Mouse (Mus musculus) embryonic facial prominence, embryonic 13.5 days (tissue): ENCODE measurements at regions not wholly inside any gene's neighbourhood (a gene's known extent, or its start where the extent isn't known, plus 50 kb on each side); places are given as distances from the start of the nearest gene placed in this dataset.

Experiments
- ATAC-seq: fragments of 200-750 bp; cut with Nextera tagmentation; 2 replicates; pipeline ENCODE4 v1.8.0; 2017; ENCODE audit warnings: low read depth; ENCODE audit not compliant: insufficient number of reproducible peaks, insufficient read depth, low FRiP score, low TSS enrichment
- H3K27ac ChIP-seq: fragments of 300-500 bp; sonication (generic); 2 replicates; pipeline ENCODE4 v1.5.1; 2015; ENCODE audit warnings: moderate library complexity, mild to moderate bottlenecking, inconsistent platforms
- H3K27me3 ChIP-seq: fragments of 300-500 bp; sonication (generic); 2 replicates; pipeline ENCODE4 v1.6.1; 2015; ENCODE audit warnings: mild to moderate bottlenecking, inconsistent platforms
- H3K36me3 ChIP-seq: fragments of 300-500 bp; sonication (generic); 2 replicates; pipeline ENCODE4 v1.6.1; 2015; ENCODE audit warnings: mild to moderate bottlenecking, inconsistent platforms
- H3K4me1 ChIP-seq: fragments of 300-500 bp; sonication (generic); 2 replicates; pipeline ENCODE4 v1.6.1; 2015; ENCODE audit warnings: inconsistent platforms
- H3K4me2 ChIP-seq: fragments of 300-500 bp; sonication (generic); 2 replicates; pipeline ENCODE4 v1.6.1; 2015; ENCODE audit warnings: moderate library complexity, mild to moderate bottlenecking, inconsistent platforms
- H3K4me3 ChIP-seq: fragments of 300-500 bp; sonication (generic); 2 replicates; pipeline ENCODE4 v1.5.1; 2015; ENCODE audit warnings: mild to moderate bottlenecking, inconsistent platforms
- H3K9ac ChIP-seq: fragments of 300-500 bp; sonication (generic); 2 replicates; pipeline ENCODE4 v1.6.1; 2015; ENCODE audit warnings: mild to moderate bottlenecking, inconsistent platforms
- H3K9me3 ChIP-seq: fragments of 300-500 bp; sonication (generic); 2 replicates; pipeline ENCODE4 v1.6.1; 2016; ENCODE audit warnings: inconsistent platforms
- WGBS: fragments of 180-500 bp; shearing (Covaris S2); methylation state at CpG from one replicate; pipeline ENCODE4 v1.1.7; 2015; ENCODE audit warnings: mixed read lengths; 5-methylcytosine and 5-hydroxymethylcytosine counted together

DNA sequence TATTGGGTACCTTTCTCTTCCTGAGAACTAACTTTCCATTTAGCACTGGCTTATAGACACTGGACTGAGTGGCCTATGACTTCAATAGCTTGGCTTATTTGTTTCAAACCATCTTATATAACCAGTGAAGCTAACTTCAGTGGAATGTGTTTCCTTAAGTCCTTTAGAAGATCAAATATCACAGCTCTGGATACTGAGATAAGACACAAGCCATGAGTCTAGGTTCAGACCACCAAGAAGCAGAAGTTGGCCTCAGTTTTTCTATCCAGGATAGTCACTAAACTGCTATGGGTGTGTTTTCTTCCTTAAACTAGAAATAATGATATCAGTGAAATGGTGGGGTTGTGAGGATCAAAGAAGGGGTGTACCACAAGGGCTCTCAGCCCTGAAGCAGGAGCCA, 436.4 kb upstream of the B3galt2 start:
- H3K4me2 ChIP-seq = no peak overlapping the region
- no peaks in the 10 kb centered on the region for H3K4me1 ChIP-seq
- H3K27me3 ChIP-seq = no peaks in the 10 kb centered on the region
- H3K27ac ChIP-seq = no peak overlapping the region
- no peak overlapping the region for H3K9ac ChIP-seq
- H3K4me3 ChIP-seq = no peak overlapping the region
- ATAC-seq = no peak
- H3K9me3 ChIP-seq = no peaks in the 10 kb centered on the region
- no peaks in the 10 kb centered on the region for H3K36me3 ChIP-seq

DNA sequence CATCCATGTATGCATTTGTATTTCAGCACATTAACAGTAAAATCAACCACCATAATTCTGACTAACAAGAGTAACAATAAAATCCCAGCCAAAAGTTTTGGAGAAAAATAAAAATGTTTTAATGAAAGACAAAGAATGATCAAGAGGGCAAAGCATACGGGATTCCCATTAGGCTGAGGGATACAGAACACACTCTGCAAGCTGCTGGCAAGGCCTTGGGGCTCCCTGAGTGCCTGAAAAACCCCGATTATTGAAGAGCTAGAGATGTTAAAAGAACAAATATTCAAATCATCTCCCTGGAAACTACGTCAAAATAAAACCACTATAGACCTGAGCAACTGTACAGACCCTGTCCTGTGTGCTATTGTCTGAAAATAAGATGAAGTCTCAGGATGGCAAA, 433.5 kb upstream of the B3galt2 start:
- no peaks in the 10 kb centered on the region for H3K27me3 ChIP-seq
- no peaks in the 10 kb centered on the region for H3K36me3 ChIP-seq
- no peak overlapping the region for H3K4me2 ChIP-seq
- H3K4me1 ChIP-seq = no peaks in the 10 kb centered on the region
- no peak overlapping the region for H3K4me3 ChIP-seq
- no peak for ATAC-seq
- WGBS = 82% methylated on average over 3 of the region's 3 CpGs
- no peaks in the 10 kb centered on the region for H3K9me3 ChIP-seq
- H3K9ac ChIP-seq = no peak overlapping the region
- H3K27ac ChIP-seq = no peak overlapping the region

DNA sequence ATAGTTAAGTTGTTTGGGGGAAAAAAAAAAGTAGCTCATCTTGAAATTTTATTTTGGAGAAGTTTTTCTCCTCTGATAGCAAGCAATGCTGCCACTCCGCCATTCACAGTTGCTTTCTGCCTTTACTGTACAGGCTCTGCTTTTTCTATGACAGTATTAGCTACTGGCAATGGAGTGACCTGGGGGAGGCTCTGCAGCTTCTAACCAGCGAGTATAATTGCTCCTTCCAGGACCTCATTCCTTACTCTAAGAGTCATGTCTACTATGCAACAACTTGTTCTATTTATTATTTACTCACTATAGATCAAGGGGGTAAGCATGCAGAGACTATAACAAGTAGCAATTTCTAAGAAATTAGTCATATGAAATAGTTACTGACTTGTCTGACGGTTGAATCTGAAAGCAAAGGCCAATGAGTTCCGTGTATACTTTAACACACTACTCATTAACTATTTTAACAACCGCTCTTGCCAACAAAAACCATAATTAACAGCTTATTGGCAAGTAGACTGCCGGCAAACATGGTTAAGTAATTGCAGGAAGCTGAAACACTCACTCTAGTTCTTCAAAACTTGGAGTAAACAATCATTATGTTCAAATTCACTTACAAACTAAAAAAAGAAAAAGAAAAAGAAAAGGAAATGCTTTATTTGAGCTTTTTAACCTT, 432.9 kb upstream of the B3galt2 start:
- 72% methylated on average over 6 of the region's 6 CpGs for WGBS
- no peak overlapping the region for H3K9ac ChIP-seq
- no peak overlapping the region for H3K4me2 ChIP-seq
- no peaks in the 10 kb centered on the region for H3K9me3 ChIP-seq
- H3K36me3 ChIP-seq = no peaks in the 10 kb centered on the region
- H3K27me3 ChIP-seq = no peaks in the 10 kb centered on the region
- H3K4me3 ChIP-seq = no peak overlapping the region
- no peak overlapping the region for H3K27ac ChIP-seq
- no peak for ATAC-seq
- H3K4me1 ChIP-seq = no peaks in the 10 kb centered on the region

DNA sequence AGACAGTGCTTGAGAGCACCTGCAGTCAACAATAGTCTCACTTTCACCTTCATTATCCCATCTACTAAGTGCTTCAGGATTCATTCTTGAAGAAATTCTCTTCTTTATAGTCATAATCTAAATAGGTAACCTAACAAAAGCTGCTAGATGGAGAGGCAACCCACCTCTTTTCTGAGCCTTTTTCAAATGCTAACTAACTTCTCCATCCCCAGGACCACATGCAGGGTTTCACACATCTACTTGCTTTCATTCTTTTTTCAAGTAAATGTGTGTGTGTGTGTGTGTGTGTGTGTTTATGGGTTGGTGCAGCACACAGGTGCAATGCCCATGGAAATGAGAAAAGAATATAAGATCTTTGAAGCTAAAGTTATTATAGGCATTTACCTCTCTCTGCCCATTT, 423.1 kb upstream of the B3galt2 start:
- ATAC-seq = no peak
- Histone ChIP-seq H3K4me3 (no peak overlapping the region), H3K9ac (no peak overlapping the region)

DNA sequence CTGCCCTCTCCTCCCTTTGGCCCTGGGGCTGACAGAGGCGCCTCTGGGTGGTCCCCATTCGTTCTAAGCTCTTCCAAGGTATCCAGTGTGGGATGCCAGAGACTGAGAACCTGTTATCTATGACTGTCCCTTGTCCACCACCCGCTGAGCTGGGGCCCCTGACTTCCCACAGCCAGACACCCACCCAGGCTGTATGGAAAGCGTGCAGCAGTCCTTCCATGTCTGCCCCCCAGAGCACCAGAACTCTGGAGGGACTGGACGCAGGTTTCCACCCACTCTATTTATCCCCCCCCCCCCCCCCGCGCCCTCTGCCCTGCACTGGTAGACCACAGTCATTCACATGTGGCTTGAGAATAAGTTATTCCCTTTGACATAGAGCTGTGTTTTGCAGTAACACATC, 408.5 kb upstream of the B3galt2 start:
- no peak overlapping the region for H3K9ac ChIP-seq

More for the DNA sequence above, 423.1 kb upstream of the B3galt2 start:
- Histone ChIP-seq H3K9me3 (no peaks in the 10 kb centered on the region), H3K4me1 (no peaks in the 10 kb centered on the region), H3K4me2 (no peak overlapping the region), H3K27ac (no peak overlapping the region), H3K36me3 (no peaks in the 10 kb centered on the region), H3K27me3 (no peaks in the 10 kb centered on the region)

DNA sequence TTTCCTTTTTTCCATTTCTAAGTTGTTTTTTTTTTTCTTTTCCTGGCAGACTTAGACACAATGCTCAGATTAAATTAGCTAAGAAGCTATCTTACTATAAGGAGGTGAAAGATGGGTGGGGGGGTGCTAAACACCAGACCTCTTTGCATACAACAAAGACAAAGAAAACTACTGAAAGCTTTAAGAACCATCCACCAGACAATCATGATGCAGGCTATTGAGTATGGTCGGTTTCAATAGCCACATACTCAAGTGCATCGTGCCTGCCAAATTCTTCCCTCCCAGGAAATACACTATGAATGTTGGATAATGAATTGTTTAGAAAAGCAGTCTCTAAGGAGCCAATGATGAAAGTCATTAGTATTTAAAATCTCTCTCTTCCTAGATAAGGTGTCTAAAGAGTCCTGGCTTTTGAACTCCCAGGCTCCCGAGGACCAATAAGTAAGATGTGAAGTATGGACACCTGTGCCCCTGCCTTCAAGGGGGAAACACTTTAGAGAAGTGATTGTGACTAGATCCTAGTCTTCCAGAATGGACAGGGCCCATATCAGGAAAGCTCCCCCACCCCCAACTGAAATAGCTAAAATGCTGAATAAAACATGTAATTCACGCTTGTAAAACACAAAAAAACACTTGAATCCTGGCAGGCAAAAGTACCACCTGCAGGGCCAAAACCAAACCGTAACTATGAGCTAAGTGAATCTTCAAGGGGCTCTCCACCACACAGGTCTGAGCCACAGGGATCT, 381.8 kb upstream of the B3galt2 start:
- Histone ChIP-seq H3K9ac (no peak overlapping the region), H3K4me2 (no peak overlapping the region), H3K9me3 (no peaks in the 10 kb centered on the region), H3K4me1 (no peaks in the 10 kb centered on the region), H3K27ac (no peak overlapping the region), H3K4me3 (no peak overlapping the region), H3K36me3 (no peaks in the 10 kb centered on the region), H3K27me3 (no peaks in the 10 kb centered on the region)
- no peak for ATAC-seq
- 79% methylated on average over 5 of the region's 5 CpGs for WGBS

More for the DNA sequence above, 408.5 kb upstream of the B3galt2 start:
- H3K27ac ChIP-seq = no peak overlapping the region
- H3K27me3 ChIP-seq = no peaks in the 10 kb centered on the region
- H3K9me3 ChIP-seq = no peaks in the 10 kb centered on the region
- no peak for ATAC-seq
- H3K4me3 ChIP-seq = no peak overlapping the region
- no peaks in the 10 kb centered on the region for H3K4me1 ChIP-seq
- no peaks in the 10 kb centered on the region for H3K36me3 ChIP-seq
- 81% methylated on average over 7 of the region's 7 CpGs for WGBS
- H3K4me2 ChIP-seq = no peak overlapping the region

DNA sequence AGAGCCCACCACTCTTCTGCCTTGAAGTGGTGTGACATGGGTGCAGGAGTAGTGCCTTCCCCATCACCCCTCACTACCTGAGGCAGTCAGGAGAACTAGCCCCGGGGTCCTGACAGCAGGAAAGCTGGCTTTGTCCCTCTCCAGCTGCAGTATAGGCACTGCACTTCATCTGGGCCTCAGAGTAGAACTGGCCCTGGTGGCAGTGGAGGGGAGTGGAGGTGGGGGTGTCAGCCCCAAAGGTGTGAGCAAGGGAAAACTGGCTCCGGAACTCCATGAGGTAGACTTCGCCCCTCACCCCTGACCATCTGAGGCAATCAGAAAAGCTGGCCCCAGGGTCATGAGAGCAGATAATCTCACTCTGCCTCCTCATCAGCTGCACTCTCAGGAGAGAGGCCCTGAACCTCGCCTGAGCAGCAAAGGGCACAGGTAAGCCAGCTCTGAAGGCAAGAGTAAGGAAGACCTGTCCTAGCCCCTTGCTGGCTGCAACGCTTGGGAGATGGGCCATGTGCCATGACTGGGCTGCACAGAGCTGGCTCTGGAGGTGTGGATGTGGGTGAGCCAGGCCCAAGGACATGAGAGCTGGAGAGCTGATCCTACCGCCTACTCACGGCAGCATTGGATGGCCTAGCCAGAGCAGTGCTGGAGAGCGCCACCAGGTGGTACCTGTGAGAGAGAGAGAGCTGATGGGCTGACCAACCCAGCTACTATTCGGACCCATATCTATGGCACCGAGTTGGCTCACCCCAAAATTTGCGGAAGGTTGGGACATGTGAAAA, 377.0 kb upstream of the B3galt2 start:
- no peaks in the 10 kb centered on the region for H3K9me3 ChIP-seq
- no peak overlapping the region for H3K4me2 ChIP-seq
- H3K36me3 ChIP-seq = no peaks in the 10 kb centered on the region
- 69% methylated on average over 11 of the region's 11 CpGs for WGBS
- H3K27me3 ChIP-seq = no peaks in the 10 kb centered on the region
- H3K27ac ChIP-seq = no peak overlapping the region
- no peaks in the 10 kb centered on the region for H3K4me1 ChIP-seq
- peak; percentile 44; the same call in 1 of the 2 replicates for ATAC-seq
- no peak overlapping the region for H3K4me3 ChIP-seq
- no peak overlapping the region for H3K9ac ChIP-seq

DNA sequence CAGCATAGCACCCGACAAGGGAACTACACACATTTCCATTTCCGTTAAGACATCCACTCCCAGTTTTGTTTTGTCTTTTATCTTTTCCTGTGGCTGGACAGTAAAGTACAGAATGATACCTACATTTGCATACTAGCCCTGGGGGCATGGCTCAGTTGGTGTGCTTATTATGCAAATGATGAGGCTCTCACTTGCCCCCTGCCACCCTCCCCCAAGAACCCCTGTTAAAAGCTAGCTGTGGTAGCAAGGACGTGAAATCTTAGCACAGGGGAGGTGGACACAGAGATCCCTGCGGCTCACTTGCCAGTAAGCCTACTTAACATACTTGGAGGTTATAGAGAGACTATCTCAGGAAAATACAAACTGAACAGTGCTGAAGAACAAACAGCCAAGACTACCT, 375.2 kb upstream of the B3galt2 start:
- Histone ChIP-seq H3K9me3 (no peaks in the 10 kb centered on the region), H3K27ac (no peak overlapping the region), H3K27me3 (no peaks in the 10 kb centered on the region), H3K36me3 (no peaks in the 10 kb centered on the region), H3K4me2 (no peak overlapping the region), H3K4me1 (no peaks in the 10 kb centered on the region), H3K4me3 (no peak overlapping the region), H3K9ac (no peak overlapping the region)
- ATAC-seq = no peak
- WGBS = 67% methylated on average over 4 of the region's 4 CpGs

DNA sequence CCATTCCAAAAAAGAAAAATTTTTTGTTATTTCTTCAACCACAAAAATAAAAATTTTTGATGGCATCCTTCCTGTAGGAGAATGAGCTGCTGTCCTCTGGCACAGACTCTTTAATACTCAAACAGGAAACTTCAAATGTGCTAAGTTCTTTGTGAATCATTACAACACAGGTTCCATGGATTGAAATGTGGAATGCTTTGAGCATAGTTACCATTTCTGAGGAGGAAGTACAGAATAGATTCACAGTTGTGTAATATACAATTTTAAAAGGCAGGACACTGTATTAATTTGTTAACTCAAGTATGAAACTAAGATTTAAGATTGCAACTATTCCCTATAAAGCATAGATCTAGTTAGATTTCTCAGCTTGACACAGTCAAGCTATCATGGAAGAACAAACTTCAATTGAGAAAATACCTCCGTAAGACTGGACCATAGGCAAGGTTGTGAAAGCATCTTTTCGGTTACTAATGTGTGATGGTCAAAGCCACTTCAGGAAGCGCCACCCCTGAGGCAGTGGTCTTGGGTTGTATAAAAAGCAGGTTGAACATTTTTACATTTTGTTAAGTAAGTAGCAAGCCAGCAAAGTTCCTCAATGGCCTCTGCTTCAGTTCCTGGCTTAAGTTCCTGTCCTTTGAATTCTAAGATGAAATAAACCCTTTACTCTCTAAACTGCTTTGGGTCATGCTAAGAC, 354.0 kb upstream of the B3galt2 start:
- 91% methylated on average over 3 of the region's 3 CpGs for WGBS
- H3K4me1 ChIP-seq = no peaks in the 10 kb centered on the region
- no peak overlapping the region for H3K4me2 ChIP-seq
- no peaks in the 10 kb centered on the region for H3K36me3 ChIP-seq
- H3K9me3 ChIP-seq = no peaks in the 10 kb centered on the region
- H3K27ac ChIP-seq = no peak overlapping the region
- no peak overlapping the region for H3K4me3 ChIP-seq
- no peak overlapping the region for H3K9ac ChIP-seq
- ATAC-seq = no peak
- no peaks in the 10 kb centered on the region for H3K27me3 ChIP-seq

DNA sequence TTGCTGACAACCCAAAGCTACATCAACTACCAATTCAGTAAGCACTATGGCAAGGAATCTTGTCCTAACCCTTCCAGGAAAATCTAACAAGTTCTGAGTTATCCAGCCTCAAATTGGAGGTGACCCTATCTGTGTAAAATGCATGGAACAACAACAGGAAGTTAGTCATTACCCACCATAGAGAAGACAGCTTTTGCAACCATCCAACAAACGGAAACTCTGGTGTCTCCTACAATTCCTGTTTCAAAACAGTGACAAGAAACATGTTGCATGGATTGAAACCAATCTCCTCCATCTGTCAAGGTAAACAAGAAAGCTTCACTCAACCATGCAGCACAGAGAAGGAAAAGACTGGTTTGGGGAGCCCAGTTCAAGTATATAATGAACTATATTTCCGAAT, 353.0 kb upstream of the B3galt2 start:
- no peak for ATAC-seq
- Histone ChIP-seq H3K4me1 (no peaks in the 10 kb centered on the region), H3K9me3 (no peaks in the 10 kb centered on the region), H3K36me3 (no peaks in the 10 kb centered on the region), H3K27me3 (no peaks in the 10 kb centered on the region), H3K4me2 (no peak overlapping the region), H3K27ac (no peak overlapping the region), H3K9ac (no peak overlapping the region), H3K4me3 (no peak overlapping the region)
- WGBS = 76% methylated on average over 2 of the region's 2 CpGs

DNA sequence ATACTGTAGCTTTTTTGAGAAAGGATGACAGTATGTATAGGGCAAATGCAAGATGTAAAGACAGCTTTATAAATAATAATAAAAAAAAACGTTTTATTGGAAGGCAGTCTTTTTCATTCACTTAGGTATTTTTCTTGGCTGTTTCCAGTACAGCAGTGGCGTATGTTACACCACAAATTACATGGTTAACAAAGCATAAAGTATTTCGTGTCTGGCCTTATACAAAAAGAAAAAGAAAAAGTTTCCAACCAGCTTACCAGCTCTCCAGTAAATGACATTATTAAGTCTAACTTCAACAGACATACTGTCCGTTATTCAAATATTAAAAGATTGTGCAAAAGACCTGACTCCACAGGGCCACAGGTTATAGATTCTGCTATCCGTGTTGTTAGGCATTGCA, 343.9 kb upstream of the B3galt2 start:
- ATAC-seq = no peak
- WGBS = 53% methylated on average over 5 of the region's 5 CpGs

More for the DNA sequence above, 343.9 kb upstream of the B3galt2 start:
- no peak overlapping the region for H3K4me2 ChIP-seq
- no peaks in the 10 kb centered on the region for H3K27me3 ChIP-seq
- H3K4me1 ChIP-seq = no peaks in the 10 kb centered on the region
- H3K4me3 ChIP-seq = no peak overlapping the region
- H3K27ac ChIP-seq = no peak overlapping the region
- H3K36me3 ChIP-seq = no peaks in the 10 kb centered on the region
- no peak overlapping the region for H3K9ac ChIP-seq
- no peaks in the 10 kb centered on the region for H3K9me3 ChIP-seq
